Mouse (Mus musculus) testis, adult 2 months (tissue): Measurements from ENCODE around the gene Nr3c2.

ENCODE experiments used
- CTCF ChIP-seq: fragments of 200-500 bp; IDR thresholded peaks from 2 replicates; pipeline ENCODE4 v1.5.1; 2012; ENCODE audit warnings: low read depth, mild to moderate bottlenecking, inconsistent platforms, low read length, moderate library complexity; ENCODE audit not compliant: control insufficient read depth, insufficient read depth, insufficient replicate concordance
- POLR2A ChIP-seq: fragments of 200-500 bp; IDR thresholded peaks from 2 replicates; pipeline ENCODE4 v1.6.1; 2012; ENCODE audit warnings: low read depth, mild to moderate bottlenecking, inconsistent platforms, low read length, moderate library complexity; ENCODE audit not compliant: control insufficient read depth

- TF ChIP-seq CTCF (no peak), POLR2A (no peak)
These were observed 65.8 kb downstream of the Nr3c2 start for GRCm38 (mm10) chr8:76965046-76965445.
